Mouse (Mus musculus): ENCODE results near the gene Neu3.

Gene Neu3

DNA sequence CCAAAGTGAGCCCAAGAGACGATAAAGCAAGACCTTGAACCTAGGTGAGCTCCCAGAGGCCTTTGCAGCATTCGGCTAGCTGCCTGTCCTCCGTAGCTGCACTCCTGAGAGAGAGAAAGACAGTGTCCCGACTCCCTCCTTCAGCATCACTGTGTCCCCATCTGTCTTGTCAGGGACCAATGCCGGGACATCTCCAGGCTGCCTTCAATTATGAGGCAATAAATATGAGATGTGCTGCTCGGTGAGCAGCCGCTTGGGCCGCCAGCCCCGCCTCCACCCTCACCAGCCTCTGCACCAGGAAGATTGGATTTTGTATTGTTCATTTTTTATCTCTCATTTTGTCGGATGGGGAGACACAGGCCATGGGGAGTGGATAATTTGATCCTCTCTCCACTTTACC, 37.4 kb downstream of the Neu3 start:
- DNase-seq: no peak

DNA sequence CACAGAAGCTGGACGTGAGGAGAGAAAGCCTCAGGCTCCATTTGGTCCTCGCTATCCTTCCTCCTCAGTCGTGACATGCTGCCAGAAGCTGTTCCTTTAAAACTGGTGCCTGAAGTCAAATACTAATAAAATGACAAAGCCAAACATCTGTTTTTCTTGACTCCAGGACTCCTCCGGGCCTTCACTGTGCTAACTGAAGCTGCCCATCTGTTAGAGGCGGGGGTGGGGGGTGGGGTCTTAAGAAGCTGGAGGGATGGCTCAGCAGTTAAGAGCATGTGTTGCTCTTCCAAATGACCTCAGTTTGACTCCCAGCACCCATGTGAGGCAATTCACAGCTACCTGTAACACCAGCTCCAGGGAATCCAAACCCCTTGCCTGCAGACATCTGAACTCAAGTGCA, 39.7 kb downstream of the Neu3 start:
- DNase-seq: no peak

DNA sequence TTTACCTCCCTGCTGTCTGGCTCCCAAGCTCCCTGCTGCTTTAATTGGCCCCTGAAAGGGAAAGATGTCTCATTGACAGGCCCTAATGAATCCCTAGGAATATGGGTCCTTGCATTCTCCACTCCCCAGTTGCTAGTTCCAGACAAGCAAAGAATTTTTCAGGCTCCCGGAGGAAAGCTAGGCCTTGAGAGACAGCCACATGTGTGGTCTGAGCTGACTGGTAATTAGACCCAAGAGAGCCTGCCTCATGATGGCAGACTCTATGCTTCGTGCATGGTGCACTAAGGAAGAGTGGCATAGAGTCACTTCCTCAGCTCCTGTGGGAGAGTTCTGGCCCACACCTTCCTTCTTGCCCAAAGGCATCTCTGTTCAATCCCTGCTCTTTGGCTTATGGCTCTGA, 40.3 kb downstream of the Neu3 start:
- DNase-seq: no peak

DNA sequence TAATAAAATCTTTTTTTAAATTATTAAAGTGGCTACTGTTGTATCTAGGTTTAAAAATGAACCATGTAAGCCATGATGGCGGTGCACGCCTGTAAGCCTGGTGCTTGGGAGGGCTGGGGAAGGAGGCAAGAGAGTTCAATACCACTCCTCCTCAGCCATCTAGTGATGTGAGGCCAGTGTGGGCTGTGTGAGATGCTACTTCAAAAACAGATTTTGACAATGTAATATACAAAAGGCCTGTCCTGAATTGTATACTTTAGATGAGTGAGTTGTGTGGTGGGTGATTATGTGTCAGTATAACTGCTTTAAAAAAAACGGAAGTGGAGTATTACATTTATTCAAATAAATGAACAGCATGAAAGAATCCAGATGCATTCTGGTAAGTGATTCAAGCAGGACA, 41.4 kb downstream of the Neu3 start:
- no peak for DNase-seq

DNA sequence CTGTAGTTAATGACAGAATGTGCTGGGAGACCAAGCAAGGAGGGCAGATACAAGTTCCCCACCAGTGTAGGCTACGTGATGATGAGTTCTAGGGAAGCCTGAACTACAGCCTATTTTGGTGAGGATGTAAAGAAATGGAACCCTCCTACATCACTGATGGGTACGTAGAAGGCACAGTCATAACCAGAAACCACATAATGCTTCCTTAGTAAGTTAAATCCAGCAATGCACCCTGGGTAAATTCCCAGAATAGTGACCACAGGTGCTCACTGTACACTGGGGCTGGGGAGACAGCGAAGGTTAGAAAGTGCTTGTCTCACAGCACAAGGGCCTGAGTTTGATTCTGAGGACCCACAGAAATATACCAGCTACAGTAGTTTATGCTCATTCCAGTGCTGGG, 42.7 kb downstream of the Neu3 start:
- DNase-seq: no peak

DNA sequence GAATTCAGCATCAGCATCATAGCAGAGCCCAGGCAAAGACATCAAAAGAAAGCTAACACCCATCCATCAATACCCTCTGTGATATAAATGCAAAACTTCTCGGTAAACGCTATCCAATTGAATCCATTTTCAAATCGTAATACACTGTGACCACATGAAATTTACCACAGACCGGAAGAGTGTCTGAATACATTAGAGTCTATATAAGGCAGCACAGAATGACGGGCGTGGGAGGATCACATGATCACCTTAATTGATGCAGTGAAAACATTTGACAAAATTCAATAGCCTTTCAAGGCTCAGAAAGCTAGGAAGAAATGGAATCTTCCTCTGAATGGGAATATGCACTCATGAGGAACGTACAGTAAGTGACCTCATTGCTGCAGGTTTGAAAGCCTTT, 44.8 kb downstream of the Neu3 start:
- DNase-seq: no peak

DNA sequence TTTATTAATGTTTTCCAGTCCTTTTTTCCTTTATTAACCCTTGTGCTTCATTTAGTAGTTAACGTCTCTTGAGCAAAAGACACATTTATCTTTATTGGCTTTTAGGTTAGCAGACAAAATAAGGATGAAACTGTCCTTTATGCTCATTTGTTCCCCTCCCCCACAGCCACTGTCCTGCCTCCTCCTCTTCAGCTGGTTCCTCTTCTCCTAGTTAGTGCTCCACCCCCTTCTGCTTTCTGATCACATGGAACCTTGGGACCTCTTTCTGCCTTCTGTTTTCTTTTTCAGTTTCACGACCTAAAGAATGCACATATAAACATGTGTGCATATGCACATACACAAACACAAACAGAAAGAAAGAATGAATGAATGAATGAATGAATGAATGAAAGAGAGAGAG, 46.3 kb downstream of the Neu3 start:
- no peak for DNase-seq

DNA sequence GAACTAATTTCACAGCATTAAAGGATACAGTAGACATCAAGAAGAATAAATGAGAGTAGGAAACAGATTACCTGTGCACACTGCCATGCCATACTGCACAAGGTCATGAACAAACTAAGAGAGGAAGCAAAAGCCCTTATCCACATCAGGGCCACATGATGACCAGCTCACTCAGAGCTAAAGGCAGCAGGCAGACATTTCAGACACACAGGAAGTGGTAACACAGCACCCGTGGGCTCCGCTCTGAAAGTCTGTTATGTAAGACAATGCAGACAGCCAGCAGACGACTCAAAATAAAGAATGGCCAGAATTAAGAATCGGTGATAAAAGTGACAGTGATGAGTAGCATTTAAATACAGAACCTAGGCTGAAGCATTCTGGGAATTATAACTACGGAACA, 46.8 kb downstream of the Neu3 start:
- no peak for DNase-seq

DNA sequence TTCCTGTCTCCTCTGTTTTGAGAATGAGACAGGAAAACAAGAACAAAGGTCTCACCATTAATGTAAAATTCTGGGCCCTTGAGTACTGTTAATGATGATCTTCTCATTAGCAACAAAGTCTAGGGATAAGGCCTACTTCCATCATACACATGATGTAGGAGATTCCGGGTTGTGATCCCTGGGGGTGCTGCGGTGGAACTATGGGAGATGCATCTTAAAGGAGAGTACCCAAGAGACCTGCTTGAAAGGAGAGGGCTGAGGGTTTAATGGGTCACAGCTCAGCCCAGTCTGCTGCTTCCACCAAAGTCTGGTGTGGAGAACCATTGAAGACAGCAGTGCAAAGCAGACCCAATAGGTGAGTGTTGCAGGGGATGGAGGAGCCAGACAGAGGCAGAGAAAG, 65.0 kb downstream of the Neu3 start, which contains the start of gene Olfr521:
TSS of gene Olfr521 (plus strand) at position 301 of the 400 bp plus-strand sequence.
- DNase-seq: no peak
